Mouse (Mus musculus): Measurements from ENCODE around the gene Rcn3.
A peak's percentile ranks its signal among the peaks of the same experiment; 100 is the strongest.

Rcn3 gene

DNA sequence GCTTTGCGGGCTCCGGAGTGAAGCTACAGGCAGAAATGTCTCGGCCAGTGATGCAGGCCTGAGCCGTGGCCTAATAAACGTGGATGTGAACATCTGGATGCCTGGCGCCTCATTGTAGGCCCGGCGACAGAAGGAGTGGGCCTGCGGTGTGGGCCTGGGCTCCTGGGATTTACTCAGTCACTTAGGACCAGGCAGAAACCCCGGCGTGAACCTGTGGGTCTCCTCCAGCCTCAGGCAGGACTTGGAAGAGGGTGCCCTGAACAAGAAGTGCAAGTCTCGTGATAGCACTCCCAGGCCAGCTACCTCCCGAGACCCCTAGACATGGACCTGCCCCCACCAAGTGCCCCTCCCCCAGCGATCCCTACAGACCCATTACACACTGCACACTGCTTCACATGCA lies 14.7 kb downstream of the Rcn3 start:
- Histone ChIP-seq H3K36me3 (ENCODE audit: insufficient read depth, low read length) (peaks cover 53% of the 10 kb centered on the region), H3K9me3 (ENCODE audit: low read length) (no peaks in the 10 kb centered on the region), H3K27me3 (ENCODE audit: insufficient read depth, low read length) (no peaks in the 10 kb centered on the region), H3K4me1 (replicated peaks; ENCODE audit: low read depth, low read length) (peaks cover 74% of the 10 kb centered on the region), H3K4me3 (replicated peaks; ENCODE audit: low read length) (peak overlapping the region; percentile 64; the same call in 1 of the 2 replicates)
- TF ChIP-seq NANOG (IDR thresholded peaks at IDR 0.05; ENCODE audit: borderline replicate concordance, low read length): no peak
- no peak for TF ChIP-seq POU5F1 (IDR thresholded peaks at IDR 0.05; ENCODE audit: borderline replicate concordance, low read length)
- no peak for TF ChIP-seq CTCF (conservative IDR thresholded peaks at IDR 0.05; ENCODE audit: low read length)

DNA sequence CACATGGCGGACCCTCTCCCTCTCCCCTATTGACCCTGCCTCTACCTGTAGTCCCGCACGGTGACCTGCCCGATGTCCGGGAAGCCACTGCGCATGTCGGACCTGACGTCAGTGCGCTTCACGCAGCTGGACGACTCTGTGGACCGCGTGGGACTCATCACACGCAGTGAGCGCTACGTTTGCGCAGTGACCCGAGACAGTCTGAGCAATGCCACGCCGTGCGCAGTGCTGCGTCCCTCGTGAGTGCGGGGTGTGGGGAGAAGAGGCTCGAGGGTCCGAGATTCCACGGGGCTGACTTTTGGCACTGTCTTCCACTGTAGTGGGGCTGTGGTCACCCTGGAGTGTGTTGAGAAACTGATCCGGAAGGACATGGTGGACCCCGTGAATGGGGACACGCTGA lies 15.5 kb downstream of the Rcn3 start:
- Histone ChIP-seq H3K4me3 (replicated peaks; ENCODE audit: low read length) (peak overlapping the region; percentile 64), H3K9me3 (ENCODE audit: low read length) (no peaks in the 10 kb centered on the region), H3K27me3 (ENCODE audit: insufficient read depth, low read length) (no peaks in the 10 kb centered on the region), H3K36me3 (ENCODE audit: insufficient read depth, low read length) (peaks cover 53% of the 10 kb centered on the region), H3K4me1 (replicated peaks; ENCODE audit: low read depth, low read length) (peaks cover 76% of the 10 kb centered on the region)
- TF ChIP-seq CTCF (conservative IDR thresholded peaks at IDR 0.05; ENCODE audit: low read length) (no peak), NANOG (IDR thresholded peaks at IDR 0.05; ENCODE audit: borderline replicate concordance, low read length) (no peak)

DNA sequence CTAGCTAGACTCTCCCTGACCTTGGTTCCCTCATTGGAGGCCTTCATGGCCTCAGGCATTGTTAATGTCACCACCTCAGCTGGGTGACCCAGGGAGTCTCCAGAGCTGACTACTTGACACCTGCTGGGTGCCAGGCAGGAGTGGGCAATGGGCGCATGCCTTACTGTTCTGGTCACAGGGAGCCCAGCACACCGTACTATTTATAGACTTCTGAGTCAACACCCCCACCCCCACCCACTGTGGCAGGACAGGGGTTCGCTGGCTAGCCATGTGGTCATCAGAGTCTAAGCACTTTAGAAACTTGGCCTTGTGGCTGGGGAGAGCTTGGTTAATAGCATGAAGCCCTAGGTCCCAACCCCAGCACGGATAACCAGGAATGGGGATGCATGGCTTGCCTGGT lies 16.6 kb downstream of the Rcn3 start:
- peaks cover 75% of the 10 kb centered on the region for H3K4me1 ChIP-seq (replicated peaks; ENCODE audit: low read depth, low read length)
- H3K9me3 ChIP-seq (ENCODE audit: low read length): no peaks in the 10 kb centered on the region
- TF ChIP-seq NANOG (IDR thresholded peaks at IDR 0.05; ENCODE audit: borderline replicate concordance, low read length) (no peak), POU5F1 (IDR thresholded peaks at IDR 0.05; ENCODE audit: borderline replicate concordance, low read length) (no peak), CTCF (conservative IDR thresholded peaks at IDR 0.05; ENCODE audit: low read length) (no peak)
- no peaks in the 10 kb centered on the region for H3K27me3 ChIP-seq (ENCODE audit: insufficient read depth, low read length)
- H3K4me3 ChIP-seq (replicated peaks; ENCODE audit: low read length): no peak overlapping the region
- H3K36me3 ChIP-seq (ENCODE audit: insufficient read depth, low read length): peaks cover 56% of the 10 kb centered on the region

DNA sequence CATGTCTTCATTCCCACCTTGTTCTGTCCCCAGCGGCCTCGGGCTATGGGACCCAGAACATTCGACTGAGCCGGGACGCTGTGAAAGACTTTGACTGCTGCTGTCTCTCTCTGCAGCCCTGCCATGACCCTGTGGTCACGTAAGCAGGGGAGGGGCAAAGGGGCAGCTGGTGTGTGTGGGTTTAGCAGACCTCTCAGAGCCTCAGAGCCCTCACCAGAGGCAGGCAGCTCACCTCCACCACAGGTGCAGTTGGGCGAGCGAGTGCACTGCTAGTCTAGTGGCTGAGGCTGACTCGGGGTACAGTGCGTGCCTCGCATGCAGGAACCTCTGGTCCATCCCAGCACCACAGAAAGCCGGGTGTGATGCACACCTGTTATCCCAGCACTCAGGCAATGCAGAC lies 18.1 kb downstream of the Rcn3 start:
- no peak for TF ChIP-seq POU5F1 (IDR thresholded peaks at IDR 0.05; ENCODE audit: borderline replicate concordance, low read length)
- no peak for TF ChIP-seq CTCF (conservative IDR thresholded peaks at IDR 0.05; ENCODE audit: low read length)
- no peak for TF ChIP-seq NANOG (IDR thresholded peaks at IDR 0.05; ENCODE audit: borderline replicate concordance, low read length)
- H3K36me3 ChIP-seq (ENCODE audit: insufficient read depth, low read length): peaks cover 64% of the 10 kb centered on the region
- H3K4me3 ChIP-seq (replicated peaks; ENCODE audit: low read length): peak overlapping the region; percentile 41
- peaks cover 86% of the 10 kb centered on the region for H3K4me1 ChIP-seq (replicated peaks; ENCODE audit: low read depth, low read length)
- H3K9me3 ChIP-seq (ENCODE audit: low read length): no peaks in the 10 kb centered on the region
- H3K27me3 ChIP-seq (ENCODE audit: insufficient read depth, low read length): no peaks in the 10 kb centered on the region

- peak overlapping the region; percentile 41 for H3K4me3 ChIP-seq (replicated peaks; ENCODE audit: low read length)
- TF ChIP-seq CTCF (conservative IDR thresholded peaks at IDR 0.05; ENCODE audit: low read length) (no peak), NANOG (IDR thresholded peaks at IDR 0.05; ENCODE audit: borderline replicate concordance, low read length) (no peak), POU5F1 (IDR thresholded peaks at IDR 0.05; ENCODE audit: borderline replicate concordance, low read length) (no peak)
- H3K9me3 ChIP-seq (ENCODE audit: low read length): no peaks in the 10 kb centered on the region
- H3K4me1 ChIP-seq (replicated peaks; ENCODE audit: low read depth, low read length): peaks cover 93% of the 10 kb centered on the region
- H3K27me3 ChIP-seq (ENCODE audit: insufficient read depth, low read length): no peaks in the 10 kb centered on the region
- H3K36me3 ChIP-seq (ENCODE audit: insufficient read depth, low read length): peaks cover 65% of the 10 kb centered on the region
Observed at GRCm38 (mm10) chr7:45073171-45073707, 18.8 kb downstream of the Rcn3 start.

GRCm38 (mm10) chr7:45072230-45072629 lies 19.8 kb downstream of the Rcn3 start:
- no peaks in the 10 kb centered on the region for H3K9me3 ChIP-seq (ENCODE audit: low read length)
- TF ChIP-seq CTCF (conservative IDR thresholded peaks at IDR 0.05; ENCODE audit: low read length): peak; percentile 27
- no peak for TF ChIP-seq POU5F1 (IDR thresholded peaks at IDR 0.05; ENCODE audit: borderline replicate concordance, low read length)
- TF ChIP-seq NANOG (IDR thresholded peaks at IDR 0.05; ENCODE audit: borderline replicate concordance, low read length): no peak
- peaks cover 55% of the 10 kb centered on the region for H3K36me3 ChIP-seq (ENCODE audit: insufficient read depth, low read length)
- no peaks in the 10 kb centered on the region for H3K27me3 ChIP-seq (ENCODE audit: insufficient read depth, low read length)
- peaks cover 95% of the 10 kb centered on the region for H3K4me1 ChIP-seq (replicated peaks; ENCODE audit: low read depth, low read length)
- H3K4me3 ChIP-seq (replicated peaks; ENCODE audit: low read length): no peak overlapping the region

DNA sequence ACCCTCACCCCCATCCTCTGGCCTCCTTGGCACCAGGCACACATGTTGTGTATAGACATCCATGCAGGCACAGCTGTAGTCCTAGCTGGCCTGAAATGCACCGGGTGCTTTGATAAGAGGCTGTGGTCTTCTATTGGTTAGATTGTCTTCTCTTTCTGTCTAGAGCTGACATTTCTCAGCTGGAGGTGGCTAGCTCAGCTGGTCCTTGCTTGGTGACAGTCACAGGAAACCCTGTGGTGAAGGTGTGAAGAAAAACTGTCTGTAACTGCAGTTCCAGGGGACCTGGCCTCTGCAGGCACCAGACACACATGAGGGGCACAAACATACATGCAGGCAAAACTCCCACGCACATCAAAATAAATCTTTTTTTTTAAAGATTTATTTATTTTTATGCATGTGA lies 22.4 kb downstream of the Rcn3 start:
- Histone ChIP-seq H3K9me3 (ENCODE audit: low read length) (no peaks in the 10 kb centered on the region), H3K27me3 (ENCODE audit: insufficient read depth, low read length) (no peaks in the 10 kb centered on the region), H3K4me1 (replicated peaks; ENCODE audit: low read depth, low read length) (peaks cover 95% of the 10 kb centered on the region), H3K36me3 (ENCODE audit: insufficient read depth, low read length) (peaks cover 35% of the 10 kb centered on the region), H3K4me3 (replicated peaks; ENCODE audit: low read length) (no peak overlapping the region)
- TF ChIP-seq POU5F1 (IDR thresholded peaks at IDR 0.05; ENCODE audit: borderline replicate concordance, low read length) (no peak), NANOG (IDR thresholded peaks at IDR 0.05; ENCODE audit: borderline replicate concordance, low read length) (no peak), CTCF (conservative IDR thresholded peaks at IDR 0.05; ENCODE audit: low read length) (no peak)

DNA sequence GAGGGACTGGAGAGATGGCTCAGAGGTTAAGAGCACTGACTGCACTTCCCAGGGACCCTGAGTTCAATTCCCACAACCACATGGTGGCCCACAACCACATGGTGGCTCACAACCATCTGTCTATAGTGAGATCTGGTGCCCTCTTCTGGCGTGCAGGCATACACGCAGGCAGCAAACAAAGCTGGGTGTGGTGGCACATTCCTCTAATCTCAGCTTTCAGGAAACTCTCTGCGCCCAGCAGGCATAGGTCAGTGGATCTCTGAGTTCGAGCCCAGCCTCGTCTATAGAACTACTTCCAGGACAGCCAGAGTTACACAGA lies 24.1 kb downstream of the Rcn3 start:
- Histone ChIP-seq H3K27me3 (ENCODE audit: insufficient read depth, low read length) (no peaks in the 10 kb centered on the region), H3K4me3 (replicated peaks; ENCODE audit: low read length) (no peak overlapping the region), H3K9me3 (ENCODE audit: low read length) (no peaks in the 10 kb centered on the region), H3K36me3 (ENCODE audit: insufficient read depth, low read length) (peaks cover 25% of the 10 kb centered on the region), H3K4me1 (replicated peaks; ENCODE audit: low read depth, low read length) (peaks cover 92% of the 10 kb centered on the region)
- peak; percentile 74 for TF ChIP-seq CTCF (conservative IDR thresholded peaks at IDR 0.05; ENCODE audit: low read length)
- no peak for TF ChIP-seq POU5F1 (IDR thresholded peaks at IDR 0.05; ENCODE audit: borderline replicate concordance, low read length)
- no peak for TF ChIP-seq NANOG (IDR thresholded peaks at IDR 0.05; ENCODE audit: borderline replicate concordance, low read length)
